Mouse (Mus musculus) embryo, embryonic 10 days (tissue): ENCODE measurements around the gene Mprip.
"Not testable (repeated sequence)": the region's sequence is repeated elsewhere in the genome, so short reads cannot be mapped to it uniquely, and the experiment has no call there.

Source experiments
- DNase-seq: peaks from one replicate; pipeline ENCODE4 v3.0.0-alpha.2; 2015; ENCODE audit warnings: low spot score

The Mprip gene

GRCm38 (mm10) chr11:59653547-59653946 is 7.6 kb upstream of the Mprip start:
- no peak for DNase-seq

- peak; percentile 30 for DNase-seq
Measured at GRCm38 (mm10) chr11:59655337-59655736, 5.8 kb upstream of the Mprip start.

- DNase-seq = no peak
Measured at GRCm38 (mm10) chr11:59656016-59656415, 5.1 kb upstream of the Mprip start.

GRCm38 (mm10) chr11:59661601-59662248 is 620 bp downstream of the Mprip start:
- DNase-seq = peak; percentile 19

GRCm38 (mm10) chr11:59662249-59662788 is 1.2 kb downstream of the Mprip start:
- peak; percentile 97 for DNase-seq

- DNase-seq = peak; percentile 20
Measured at GRCm38 (mm10) chr11:59662877-59663775, 2.0 kb downstream of the Mprip start.

- DNase-seq = peak; percentile 44
Measured at GRCm38 (mm10) chr11:59663776-59664320, 2.7 kb downstream of the Mprip start.

GRCm38 (mm10) chr11:59664818-59665217 is 3.7 kb downstream of the Mprip start:
- peak; percentile 31 for DNase-seq

GRCm38 (mm10) chr11:59671049-59671693 is 10.1 kb downstream of the Mprip start:
- DNase-seq = no peak

- DNase-seq = no peak
Measured at GRCm38 (mm10) chr11:59674013-59674412, 12.9 kb downstream of the Mprip start.

GRCm38 (mm10) chr11:59674746-59675145 is 13.6 kb downstream of the Mprip start:
- not testable (repeated sequence) for DNase-seq

GRCm38 (mm10) chr11:59677767-59678166 is 16.7 kb downstream of the Mprip start:
- DNase-seq = no peak

- DNase-seq = no peak
Measured at GRCm38 (mm10) chr11:59678693-59679092, 17.6 kb downstream of the Mprip start.

GRCm38 (mm10) chr11:59680111-59680510 is 19.0 kb downstream of the Mprip start:
- no peak for DNase-seq

- no peak for DNase-seq
Measured at GRCm38 (mm10) chr11:59684956-59685355, 23.9 kb downstream of the Mprip start.

GRCm38 (mm10) chr11:59694533-59694932 is 33.4 kb downstream of the Mprip start:
- DNase-seq = no peak

GRCm38 (mm10) chr11:59695550-59695949 is 34.4 kb downstream of the Mprip start:
- no peak for DNase-seq

GRCm38 (mm10) chr11:59697572-59697971 is 36.5 kb downstream of the Mprip start:
- DNase-seq = no peak

GRCm38 (mm10) chr11:59700787-59701186 is 39.7 kb downstream of the Mprip start:
- DNase-seq = no peak

GRCm38 (mm10) chr11:59705113-59705512 is 44.0 kb downstream of the Mprip start:
- no peak for DNase-seq

- DNase-seq = no peak
Measured at GRCm38 (mm10) chr11:59707481-59707880, 46.4 kb downstream of the Mprip start.
